Mouse (Mus musculus): ENCODE results near the gene Amot.

GRCm38 (mm10) chrX:145540321-145540720, 35.3 kb upstream of the Amot start:
- TF ChIP-seq POLR2A (IDR thresholded peaks at IDR 0.05; ENCODE audit: control insufficient read depth, extremely low read depth, insufficient read depth, low read length, poor library complexity) (no peak), CTCF (IDR thresholded peaks at IDR 0.05; ENCODE audit: borderline replicate concordance, control insufficient read depth, extremely low read depth, insufficient read depth, low read length, poor library complexity) (no peak)

Measured in thymus, adult 2 months (tissue).